Mouse (Mus musculus) layer of hippocampus, adult 9-11 months (tissue): ENCODE data around the gene Gna14.

ENCODE experiments used
- DNase-seq: peaks from one replicate; pipeline ENCODE4 v3.0.0; 2022

Gene Gna14

GRCm38 (mm10) chr19:16599298-16599970 is 163.9 kb downstream of the Gna14 start:
- peak; percentile 71 for DNase-seq

- no peak for DNase-seq
Measured at GRCm38 (mm10) chr19:16602026-16602425, 166.5 kb downstream of the Gna14 start.

- DNase-seq: no peak
Measured at GRCm38 (mm10) chr19:16607634-16608033, 172.1 kb downstream of the Gna14 start.

- no peak for DNase-seq
Measured at GRCm38 (mm10) chr19:16623154-16623553, 187.6 kb downstream of the Gna14 start.

GRCm38 (mm10) chr19:16624994-16625393 is 189.4 kb downstream of the Gna14 start:
- DNase-seq: no peak

GRCm38 (mm10) chr19:16625610-16626395 is 190.2 kb downstream of the Gna14 start:
- DNase-seq: no peak
